Mouse (Mus musculus): ENCODE results near the gene Medag.

The Medag gene

GRCm38 (mm10) chr5:149385228-149385961 lies 26.2 kb upstream of the Medag start:
- DNase-seq = no peak

DNA sequence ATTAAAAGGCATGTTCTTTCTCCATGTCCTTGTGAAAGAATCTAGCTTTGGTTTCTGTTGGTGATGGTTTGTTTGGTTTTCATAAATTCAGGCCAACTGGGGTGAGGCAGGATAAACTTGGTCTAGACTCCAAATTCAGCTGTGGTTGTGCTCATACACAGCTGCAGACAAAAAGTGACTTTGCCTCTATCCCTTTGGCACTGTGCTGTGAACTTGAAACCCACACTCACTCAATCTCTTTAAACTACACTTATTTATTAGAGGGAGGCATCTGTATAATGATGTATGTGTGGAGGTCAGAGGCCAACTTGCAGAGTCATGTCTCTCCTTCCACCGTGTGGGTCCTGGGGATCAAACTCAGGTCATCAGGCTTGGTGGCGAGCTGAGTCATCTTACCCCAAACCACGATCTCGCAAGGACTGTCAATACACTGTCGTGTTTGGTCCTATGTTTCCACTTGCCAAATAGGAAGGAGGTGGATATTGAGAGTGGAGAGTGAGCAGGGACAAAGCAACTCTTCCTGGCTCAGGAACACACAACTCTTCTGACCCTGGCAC lies 25.2 kb upstream of the Medag start:
- DNase-seq = no peak

DNA sequence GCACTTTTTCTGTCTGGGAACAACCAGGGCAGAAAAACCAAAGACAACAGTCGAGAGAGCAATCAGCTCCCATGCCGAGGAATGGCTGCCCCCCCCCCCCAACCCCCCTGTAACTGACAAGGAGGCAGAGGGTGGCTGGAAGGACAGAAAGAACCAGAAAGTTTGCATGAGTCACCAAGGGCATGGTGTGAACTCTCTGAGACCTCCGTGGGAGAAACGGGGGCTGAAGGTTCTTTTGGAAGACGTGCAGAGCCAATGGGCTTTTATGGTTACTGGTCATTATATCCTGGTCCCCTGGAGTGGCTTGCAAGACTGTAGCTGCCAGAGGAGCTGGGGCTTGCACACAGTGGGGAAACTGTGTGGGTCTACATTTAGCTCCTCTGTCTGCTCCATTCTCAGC lies 22.6 kb upstream of the Medag start:
- peak in 1 of 2 experiments; percentile 7 for DNase-seq

GRCm38 (mm10) chr5:149389548-149390211 lies 21.9 kb upstream of the Medag start:
- peak in 1 of 2 experiments; percentile 51 for DNase-seq

GRCm38 (mm10) chr5:149391574-149392375 lies 19.8 kb upstream of the Medag start:
- peak in 1 of 2 experiments; percentile 6 for DNase-seq

GRCm38 (mm10) chr5:149392420-149392988 lies 19.0 kb upstream of the Medag start:
- DNase-seq = no peak

DNA sequence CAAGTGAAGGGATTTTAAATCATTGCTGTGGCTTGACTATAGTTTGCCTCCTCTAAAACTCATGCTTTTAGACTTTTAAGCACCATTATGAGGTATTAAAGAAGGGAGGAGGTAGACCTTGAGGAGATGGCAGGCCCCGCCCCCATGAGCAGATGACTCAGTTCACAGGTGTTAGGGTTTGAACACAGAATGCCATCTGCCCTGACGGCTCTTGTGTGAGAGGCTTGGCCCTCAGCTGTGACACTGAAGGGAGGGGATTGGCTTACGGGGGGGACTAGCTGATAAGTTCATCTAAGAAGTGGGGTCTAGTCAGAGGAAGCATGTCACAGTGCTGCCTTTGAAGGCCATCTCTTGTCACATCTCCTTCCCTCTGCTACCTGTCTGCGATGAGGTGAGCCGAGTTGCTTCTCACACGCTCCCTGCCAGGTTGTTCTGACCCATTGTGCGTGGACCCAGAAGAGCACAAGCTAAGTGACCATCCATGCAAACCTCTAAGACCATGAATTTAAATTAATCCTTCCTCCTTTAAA lies 10.0 kb upstream of the Medag start:
- DNase-seq = no peak

DNA sequence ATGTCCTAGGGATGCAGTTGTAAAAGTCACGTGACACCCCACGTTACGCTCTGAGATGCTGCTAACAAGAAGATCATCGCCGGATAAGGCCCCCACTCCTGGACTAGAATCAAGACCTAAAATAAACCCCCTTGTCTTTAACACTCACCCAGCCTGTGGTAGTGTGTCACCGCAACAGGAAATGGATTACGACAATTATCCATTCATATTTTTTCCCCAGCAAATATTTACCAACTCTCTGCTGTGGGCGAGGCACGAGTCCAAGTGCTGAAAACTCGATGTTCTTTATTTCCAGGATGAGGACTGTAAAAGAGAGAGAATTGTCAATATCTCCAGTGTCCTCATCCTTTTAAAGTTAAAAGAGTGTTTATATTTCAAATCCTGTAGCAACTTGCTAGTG lies 9.5 kb upstream of the Medag start:
- no peak for DNase-seq

DNA sequence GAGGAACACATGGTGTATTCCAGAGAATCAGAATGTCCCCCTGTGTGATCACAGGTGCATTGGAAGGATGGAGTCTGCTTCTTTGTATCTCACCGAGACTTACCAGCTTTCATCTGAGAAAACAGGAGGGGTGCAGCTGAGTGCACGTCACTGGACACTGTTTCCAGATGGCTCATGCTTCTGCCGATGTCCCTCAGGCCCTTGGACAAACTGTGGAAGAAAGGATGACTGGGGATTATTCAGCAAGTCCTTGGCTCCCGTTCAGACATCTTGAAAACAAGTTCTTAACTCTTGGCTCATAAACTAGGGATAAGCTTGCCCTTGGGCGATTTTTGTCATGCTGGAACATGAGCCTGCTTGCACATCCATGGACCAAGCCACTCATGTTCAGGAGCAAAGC lies 8.2 kb upstream of the Medag start:
- DNase-seq = peak in 1 of 2 experiments; percentile 26

DNA sequence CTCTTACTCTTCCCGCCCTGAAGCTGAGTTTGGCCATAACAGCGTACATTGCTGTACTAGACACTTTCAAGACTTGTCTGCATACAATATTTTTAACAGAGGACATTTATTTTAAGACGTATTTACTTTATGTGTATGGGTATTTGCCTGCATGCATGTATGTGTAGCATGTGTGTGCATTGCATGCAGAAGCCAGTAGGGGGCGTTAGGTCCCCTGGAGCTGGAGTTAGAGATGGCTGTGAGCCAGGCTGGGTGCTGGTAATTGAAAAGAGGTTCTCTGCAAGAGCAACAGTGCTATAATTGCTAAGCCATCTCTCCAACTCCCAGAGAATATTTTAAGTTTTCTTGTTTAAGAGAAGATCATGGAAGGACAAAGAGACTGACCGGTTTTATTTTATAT lies 6.8 kb upstream of the Medag start:
- DNase-seq = no peak

- no peak for DNase-seq
These were observed 4.7 kb upstream of the Medag start for GRCm38 (mm10) chr5:149406791-149407276.

DNA sequence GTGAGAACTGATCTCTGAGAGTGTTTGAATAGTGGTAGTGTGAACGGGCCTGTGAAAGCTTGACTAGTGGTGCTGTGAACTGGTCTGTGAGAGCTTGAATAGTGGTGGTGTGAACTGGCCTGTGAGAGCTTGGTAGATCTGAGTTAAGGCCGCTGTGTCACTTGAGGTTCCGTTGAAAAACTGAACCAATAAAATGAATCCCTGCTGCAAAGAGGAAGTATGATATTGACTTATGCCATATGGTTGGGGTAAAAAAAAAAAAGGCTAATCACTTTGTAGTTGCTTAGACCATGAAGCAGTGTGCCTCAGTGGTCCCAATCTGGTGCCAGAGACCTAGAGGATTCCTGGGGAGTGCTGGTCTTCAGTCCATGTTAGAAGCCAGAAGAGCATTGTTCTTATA lies 2.0 kb upstream of the Medag start:
- DNase-seq = no peak

- DNase-seq = no peak
These were observed 636 bp downstream of the Medag start for GRCm38 (mm10) chr5:149412194-149412575.

DNA sequence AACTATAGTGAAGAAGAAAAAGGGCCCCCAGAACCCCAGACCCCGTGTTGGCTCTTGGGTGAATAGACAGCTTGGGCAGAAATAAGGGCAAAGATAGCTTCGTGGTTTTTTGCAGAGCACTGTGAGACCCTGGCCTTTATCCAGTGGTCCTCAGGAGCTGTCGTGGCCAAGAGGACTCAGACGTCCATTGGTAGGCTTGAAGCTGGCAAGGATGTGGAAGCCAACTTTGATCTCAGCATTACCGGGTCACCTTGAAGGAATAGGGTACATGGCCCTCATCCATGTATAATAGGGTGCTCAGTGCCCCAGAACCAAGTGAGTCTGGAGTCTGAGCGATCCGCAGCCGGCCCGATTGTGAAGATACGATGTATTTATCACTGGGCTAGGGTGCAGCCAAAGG lies 1.1 kb downstream of the Medag start:
- DNase-seq = no peak

DNA sequence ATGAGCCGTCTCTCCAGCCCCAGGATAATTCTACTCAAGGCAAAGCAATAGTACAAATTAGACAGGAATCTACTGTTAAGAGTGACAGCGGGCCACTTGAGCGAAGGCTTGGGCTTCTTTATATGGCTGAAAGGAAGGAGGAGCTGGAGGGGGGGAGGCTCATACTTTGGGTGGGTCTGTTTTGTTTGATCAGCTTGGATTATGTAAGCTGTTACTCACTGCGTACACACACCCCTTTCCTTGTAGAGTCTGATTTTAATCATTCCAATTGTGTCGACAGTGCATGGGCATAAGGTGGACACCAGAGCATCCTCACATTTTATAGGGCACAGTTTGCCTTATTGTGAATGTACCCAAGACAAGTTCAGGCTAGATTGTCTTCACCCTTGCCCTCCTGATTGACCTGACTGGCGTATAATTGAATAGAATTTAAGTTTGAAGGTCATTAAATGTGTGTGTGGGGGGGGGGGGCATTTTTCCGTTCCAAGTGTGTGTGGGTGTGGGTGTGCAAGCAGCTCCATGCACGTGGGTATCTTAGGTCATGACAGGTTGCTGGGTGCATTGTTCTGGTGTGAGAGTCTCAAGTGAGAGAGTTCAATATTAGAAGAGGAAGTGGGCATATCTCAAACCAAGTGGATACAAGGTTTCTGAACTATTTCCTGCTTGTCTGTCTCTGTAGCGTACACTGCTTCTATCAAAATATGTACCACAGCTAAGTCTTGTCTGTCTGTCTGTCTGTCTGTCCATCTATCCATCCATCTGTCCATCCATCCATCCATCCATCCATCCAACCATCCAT lies 3.0 kb downstream of the Medag start:
- DNase-seq = no peak

DNA sequence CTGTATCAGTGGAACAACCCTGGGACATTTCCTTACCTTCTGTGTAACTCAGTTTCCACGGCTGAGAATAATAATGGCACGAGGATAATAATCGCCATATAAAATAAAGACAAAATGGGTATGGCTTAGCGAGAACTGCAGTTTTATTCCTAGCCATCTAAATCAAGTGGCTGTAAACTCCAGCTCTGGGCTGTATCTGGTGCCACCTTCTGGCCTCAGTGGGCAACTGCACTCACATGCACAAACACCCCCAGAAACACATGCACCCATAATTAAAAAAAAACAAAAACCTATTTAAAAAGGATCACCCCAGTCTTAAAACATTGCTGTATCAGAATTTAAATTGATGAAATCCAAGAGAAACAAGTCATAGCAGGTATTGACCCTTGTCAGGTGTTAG lies 5.8 kb downstream of the Medag start:
- DNase-seq = no peak

DNA sequence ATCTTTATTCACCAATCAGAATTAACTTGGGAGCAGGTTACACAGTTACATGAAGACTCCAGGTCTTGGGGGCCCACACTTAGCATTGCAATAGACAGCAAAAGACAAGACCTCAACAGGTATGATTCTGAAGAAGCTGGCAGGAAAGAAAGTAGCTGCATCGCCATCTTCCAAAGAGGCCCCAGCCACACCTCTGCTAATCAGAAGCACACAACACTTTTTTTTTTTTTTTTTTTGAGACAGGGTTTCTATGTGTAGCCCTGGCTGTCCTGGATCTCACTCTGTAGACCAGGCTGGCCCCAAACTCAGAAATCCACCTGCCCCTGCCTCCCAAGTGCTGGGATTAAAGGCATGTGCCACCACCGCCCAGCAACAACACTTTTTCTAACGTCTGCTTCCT lies 15.0 kb downstream of the Medag start:
- DNase-seq = no peak

DNA sequence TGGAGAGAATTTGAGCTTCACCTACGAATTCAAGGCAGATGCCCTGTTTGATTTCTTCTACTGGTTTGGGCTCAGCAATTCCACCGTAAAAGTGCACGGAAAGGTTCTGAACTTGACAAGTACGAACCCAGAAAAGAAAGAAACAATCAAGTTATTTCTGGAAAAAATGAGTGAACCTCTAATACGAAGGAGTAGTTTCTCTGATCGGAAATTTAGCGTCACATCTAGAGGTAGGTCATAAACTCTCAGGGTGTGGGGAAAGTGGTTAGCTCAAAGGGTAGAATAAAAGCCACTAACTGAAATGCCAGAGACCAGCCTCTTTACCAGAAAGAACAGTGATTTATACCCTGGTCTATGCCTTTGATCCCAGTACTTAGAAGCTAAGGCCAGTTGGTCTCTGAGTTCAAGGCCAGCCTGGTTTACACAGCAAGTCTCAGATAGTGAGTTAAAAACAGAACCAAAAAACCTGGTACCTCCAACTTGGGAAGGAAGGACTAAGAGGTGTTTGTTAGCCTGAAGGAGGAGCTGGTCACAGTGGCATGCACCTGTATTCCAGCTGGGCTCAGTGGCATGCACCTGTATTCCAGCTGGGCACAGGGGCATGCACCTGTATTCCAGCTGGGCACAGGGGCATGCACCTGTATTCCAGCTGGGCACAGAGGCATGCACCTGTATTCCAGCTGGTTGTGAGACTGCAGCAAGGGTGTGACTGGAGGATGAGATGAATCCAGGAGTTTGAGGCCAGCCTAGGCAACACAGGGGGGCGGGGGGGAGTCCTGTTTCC lies 15.9 kb downstream of the Medag start:
- DNase-seq = no peak

GRCm38 (mm10) chr5:149428347-149428746 lies 16.8 kb downstream of the Medag start:
- peak; percentile 38 to 46 for DNase-seq

- DNase-seq = peak; percentile 67 to 76
These were observed 17.3 kb downstream of the Medag start for GRCm38 (mm10) chr5:149428810-149429255.

DNA sequence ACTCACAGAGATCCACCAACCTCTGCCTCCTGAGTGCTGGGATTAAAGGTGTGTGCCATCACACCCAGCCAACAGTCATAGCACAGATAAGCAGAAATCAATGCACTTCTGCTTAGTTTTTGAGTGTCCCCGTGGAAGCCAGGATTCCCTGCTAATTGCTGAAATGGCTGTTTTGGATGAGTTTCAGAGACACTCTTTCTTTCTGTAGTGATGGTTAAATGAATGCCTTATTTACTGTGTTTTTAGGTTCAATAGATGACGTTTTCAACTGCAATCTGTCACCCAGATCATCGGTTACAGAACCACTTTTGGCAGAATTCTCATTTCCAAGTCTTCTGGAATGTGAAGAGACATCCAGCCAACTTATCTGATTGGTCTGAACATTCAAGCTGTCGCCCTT lies 18.0 kb downstream of the Medag start:
- DNase-seq = no peak
